Mouse (Mus musculus): Measurements from ENCODE around the gene Usp2. TPM values are rescaled to one million over a fixed set of nuclear protein-coding genes. Genes with fewer than 3 reads are reported as not detected.
"Not testable (repeated sequence)": the region's sequence is repeated elsewhere in the genome, so short reads cannot be mapped to it uniquely, and the experiment has no call there.

The Usp2 gene
- total and polyA plus RNA-seq, 3 experiments: 73.8 to 206 (median 75.8) TPM

- Histone ChIP-seq H3K36me3 (ENCODE audit: control insufficient read depth, insufficient read depth, low read length) (peaks cover 3% of the 10 kb centered on the region; the same call in 1 of the 2 replicates), H3K79me2 (replicated peaks; ENCODE audit: control insufficient read depth, insufficient read depth, low read length) (no peaks in the 10 kb centered on the region; the same call in 1 of the 2 replicates), H3K4me3 (no peak overlapping the region), H3K9ac (ENCODE audit: low read depth, low read length) (no peak overlapping the region), H3K27me3 (ENCODE audit: control insufficient read depth, insufficient read depth, low read length) (no peaks in the 10 kb centered on the region), H3K27ac (peak overlapping the region; percentile 72), H3K4me1 (ENCODE audit: control insufficient read depth, insufficient read depth, low read length) (peaks cover 7% of the 10 kb centered on the region; the same call in 1 of the 2 replicates)
- TF ChIP-seq CTCF (IDR thresholded peaks at IDR 0.05): no peak
- TF ChIP-seq POLR2A (IDR thresholded peaks at IDR 0.05; ENCODE audit: insufficient read depth, low read depth, low read length): no peak
- no peak for TF ChIP-seq EP300 (IDR thresholded peaks at IDR 0.05; ENCODE audit: insufficient read depth, low read depth, low read length)
- 67% methylated on average over 4 of the region's 4 CpGs for WGBS
- DNase-seq: peak in 1 of 2 experiments; percentile 20
- intact Hi-C loops (cut with DNase I): loop anchor here (5.0 kb wide), 1 partner anchor 34 kb away; no protein-coding TSS in a partner anchor
Observed at GRCm38 (mm10) chr9:44106596-44106995, 39.8 kb downstream of the Usp2 start.

- Histone ChIP-seq H3K4me1 (ENCODE audit: control insufficient read depth, insufficient read depth, low read length) (peaks cover 7% of the 10 kb centered on the region; the same call in 1 of the 2 replicates), H3K9ac (ENCODE audit: low read depth, low read length) (peak within 1 kb of the TSS; percentile 58), H3K79me2 (replicated peaks; ENCODE audit: control insufficient read depth, insufficient read depth, low read length) (no peaks in the 10 kb centered on the region; the same call in 1 of the 2 replicates), H3K36me3 (ENCODE audit: control insufficient read depth, insufficient read depth, low read length) (peaks cover 3% of the 10 kb centered on the region; the same call in 1 of the 2 replicates), H3K27ac (peak within 1 kb of the TSS; percentile 72), H3K27me3 (ENCODE audit: control insufficient read depth, insufficient read depth, low read length) (no peaks in the 10 kb centered on the region), H3K4me3 (peak within 1 kb of the TSS; percentile 31)
- intact Hi-C loops (cut with DNase I): loop anchor here (5.0 kb wide), 1 partner anchor 35 kb away; no protein-coding TSS in a partner anchor
- TF ChIP-seq CTCF (IDR thresholded peaks at IDR 0.05): no peak
- peak; percentile 57 for TF ChIP-seq POLR2A (IDR thresholded peaks at IDR 0.05; ENCODE audit: insufficient read depth, low read depth, low read length)
- DNase-seq: peak; percentile 89 to 90
- 15% methylated on average over 8 of the region's 8 CpGs for WGBS
Observed at GRCm38 (mm10) chr9:44107110-44107509, 40.3 kb downstream of the Usp2 start, which contains the start of gene C1qtnf5. C1qtnf5 (plus strand) TSS chr9:44107245.

- Histone ChIP-seq H3K4me3 (peak overlapping the region; percentile 31), H3K4me1 (ENCODE audit: control insufficient read depth, insufficient read depth, low read length) (peaks cover 8% of the 10 kb centered on the region), H3K27me3 (ENCODE audit: control insufficient read depth, insufficient read depth, low read length) (no peaks in the 10 kb centered on the region), H3K79me2 (replicated peaks; ENCODE audit: control insufficient read depth, insufficient read depth, low read length) (no peaks in the 10 kb centered on the region; the same call in 1 of the 2 replicates), H3K27ac (peak overlapping the region; percentile 72), H3K36me3 (ENCODE audit: control insufficient read depth, insufficient read depth, low read length) (peaks cover 3% of the 10 kb centered on the region; the same call in 1 of the 2 replicates), H3K9ac (ENCODE audit: low read depth, low read length) (peak overlapping the region; percentile 58)
- TF ChIP-seq CTCF (IDR thresholded peaks at IDR 0.05) (peak; percentile 69), POLR2A (IDR thresholded peaks at IDR 0.05; ENCODE audit: insufficient read depth, low read depth, low read length) (no peak)
- peak; percentile 53 to 72 for DNase-seq
- 33% methylated on average over 25 of the region's 25 CpGs for WGBS
- intact Hi-C loops (cut with DNase I): loop anchor here (2.0 to 5.0 kb wide), 3 partner anchors 23 to 123 kb away; no protein-coding TSS in a partner anchor
Observed at GRCm38 (mm10) chr9:44107557-44108179, 40.8 kb downstream of the Usp2 start.

GRCm38 (mm10) chr9:44108269-44109055 is 41.6 kb downstream of the Usp2 start:
- Histone ChIP-seq H3K27me3 (ENCODE audit: control insufficient read depth, insufficient read depth, low read length) (no peaks in the 10 kb centered on the region), H3K4me3 (no peak overlapping the region; the same call in 1 of the 2 replicates), H3K36me3 (ENCODE audit: control insufficient read depth, insufficient read depth, low read length) (peaks cover 3% of the 10 kb centered on the region; the same call in 1 of the 2 replicates), H3K79me2 (replicated peaks; ENCODE audit: control insufficient read depth, insufficient read depth, low read length) (no peaks in the 10 kb centered on the region; the same call in 1 of the 2 replicates), H3K27ac (no peak overlapping the region; the same call in 1 of the 2 replicates), H3K9ac (ENCODE audit: low read depth, low read length) (no peak overlapping the region), H3K4me1 (ENCODE audit: control insufficient read depth, insufficient read depth, low read length) (peaks cover 9% of the 10 kb centered on the region)
- no peak for TF ChIP-seq CTCF (IDR thresholded peaks at IDR 0.05)
- no peak for TF ChIP-seq EP300 (IDR thresholded peaks at IDR 0.05; ENCODE audit: insufficient read depth, low read depth, low read length)
- TF ChIP-seq POLR2A (IDR thresholded peaks at IDR 0.05; ENCODE audit: insufficient read depth, low read depth, low read length): no peak
- intact Hi-C loops (cut with DNase I): loop anchor here (2.0 to 5.0 kb wide), 3 partner anchors 24 to 124 kb away; no protein-coding TSS in a partner anchor
- 81% methylated on average over 31 of the region's 31 CpGs for WGBS
- DNase-seq: peak in 1 of 2 experiments; percentile 25

GRCm38 (mm10) chr9:44109360-44110095 is 42.7 kb downstream of the Usp2 start:
- peak; percentile 95 for TF ChIP-seq CTCF (IDR thresholded peaks at IDR 0.05)
- no peak for TF ChIP-seq EP300 (IDR thresholded peaks at IDR 0.05; ENCODE audit: insufficient read depth, low read depth, low read length)
- Histone ChIP-seq H3K4me1 (ENCODE audit: control insufficient read depth, insufficient read depth, low read length) (peaks cover 9% of the 10 kb centered on the region), H3K27me3 (ENCODE audit: control insufficient read depth, insufficient read depth, low read length) (no peaks in the 10 kb centered on the region), H3K4me3 (no peak overlapping the region), H3K9ac (ENCODE audit: low read depth, low read length) (no peak overlapping the region), H3K36me3 (ENCODE audit: control insufficient read depth, insufficient read depth, low read length) (peaks cover 3% of the 10 kb centered on the region; the same call in 1 of the 2 replicates), H3K79me2 (replicated peaks; ENCODE audit: control insufficient read depth, insufficient read depth, low read length) (no peaks in the 10 kb centered on the region; the same call in 1 of the 2 replicates), H3K27ac (no peak overlapping the region; the same call in 1 of the 2 replicates)
- intact Hi-C loops (cut with DNase I): loop anchor here (2.0 to 5.0 kb wide), 3 partner anchors 25 to 125 kb away; no protein-coding TSS in a partner anchor
- DNase-seq: peak; percentile 65 to 78
- 29% methylated on average over 9 of the region's 9 CpGs for WGBS

GRCm38 (mm10) chr9:44111909-44112308 is 45.1 kb downstream of the Usp2 start:
- H3K4me3 ChIP-seq; H3K27me3 ChIP-seq (ENCODE audit: control insufficient read depth, insufficient read depth, low read length); intact Hi-C loops (cut with DNase I); H3K9ac ChIP-seq (ENCODE audit: low read depth, low read length); H3K27ac ChIP-seq; H3K4me1 ChIP-seq (ENCODE audit: control insufficient read depth, insufficient read depth, low read length); H3K36me3 ChIP-seq (ENCODE audit: control insufficient read depth, insufficient read depth, low read length); H3K79me2 ChIP-seq (replicated peaks; ENCODE audit: control insufficient read depth, insufficient read depth, low read length): not testable (repeated sequence)
- WGBS: 40% methylated on average over 10 of the region's 12 CpGs
- DNase-seq: peak in 1 of 2 experiments; percentile 16
